Mouse (Mus musculus) hindbrain, postnatal 0 days (tissue): ENCODE measurements at regions not wholly inside any gene's neighbourhood (a gene's known extent, or its start where the extent isn't known, plus 50 kb on each side); places are given as distances from the start of the nearest gene placed in this dataset.

Experiments
- ATAC-seq: fragments of 200-750 bp; cut with Nextera tagmentation; 2 replicates; pipeline ENCODE4 v1.8.0; 2017; ENCODE audit warnings: mild to moderate bottlenecking, moderate TSS enrichment, moderate library complexity
- DNase-seq: peaks from one replicate; pipeline ENCODE4 v3.0.0-alpha.2; 2015; ENCODE audit warnings: low spot score
- H3K27ac ChIP-seq: fragments of 300-500 bp; sonication (generic); 2 replicates; pipeline ENCODE4 v1.5.1; 2014; ENCODE audit warnings: mild to moderate bottlenecking
- H3K27me3 ChIP-seq: fragments of 300-500 bp; sonication (generic); 2 replicates; pipeline ENCODE4 v1.6.1; 2014; ENCODE audit warnings: low read length, mixed read lengths; ENCODE audit not compliant: insufficient read depth
- H3K36me3 ChIP-seq: fragments of 300-500 bp; sonication (generic); 2 replicates; pipeline ENCODE4 v1.6.1; 2014; ENCODE audit warnings: low read length, mixed read lengths; ENCODE audit not compliant: insufficient read depth
- H3K4me1 ChIP-seq: fragments of 300-500 bp; sonication (generic); 2 replicates; pipeline ENCODE4 v1.6.1; 2014; ENCODE audit warnings: antibody characterized with exemption, low read length, mixed read lengths; ENCODE audit not compliant: insufficient read depth
- H3K4me2 ChIP-seq: fragments of 300-500 bp; sonication (generic); 2 replicates; pipeline ENCODE4 v1.6.1; 2014; ENCODE audit warnings: low read depth, mild to moderate bottlenecking, low read length, moderate library complexity, mixed read lengths
- H3K4me3 ChIP-seq: fragments of 300-500 bp; sonication (generic); 2 replicates; pipeline ENCODE4 v1.5.1; 2014; ENCODE audit warnings: low read length
- H3K9ac ChIP-seq: fragments of 300-500 bp; sonication (generic); replicated peaks from 2 replicates; pipeline ENCODE4 v1.6.1; 2014; ENCODE audit warnings: mild to moderate bottlenecking, low read length, moderate library complexity, mixed read lengths
- H3K9me3 ChIP-seq: fragments of 300-500 bp; sonication (generic); 2 replicates; pipeline ENCODE4 v1.6.1; 2016; ENCODE audit warnings: low read length, mixed read lengths
- CTCF ChIP-seq: IDR thresholded peaks from 2 replicates; pipeline ENCODE4 v1.5.1; 2016; ENCODE audit warnings: antibody characterized with exemption, control low read depth, low read depth
- WGBS: fragments of 180-500 bp; shearing (Covaris S2); extraction: QIAGEN DNeasy Blood & Tissue Kit; methylation state at CpG from one replicate; pipeline ENCODE4 v1.1.7; 2014; 5-methylcytosine and 5-hydroxymethylcytosine counted together

DNA sequence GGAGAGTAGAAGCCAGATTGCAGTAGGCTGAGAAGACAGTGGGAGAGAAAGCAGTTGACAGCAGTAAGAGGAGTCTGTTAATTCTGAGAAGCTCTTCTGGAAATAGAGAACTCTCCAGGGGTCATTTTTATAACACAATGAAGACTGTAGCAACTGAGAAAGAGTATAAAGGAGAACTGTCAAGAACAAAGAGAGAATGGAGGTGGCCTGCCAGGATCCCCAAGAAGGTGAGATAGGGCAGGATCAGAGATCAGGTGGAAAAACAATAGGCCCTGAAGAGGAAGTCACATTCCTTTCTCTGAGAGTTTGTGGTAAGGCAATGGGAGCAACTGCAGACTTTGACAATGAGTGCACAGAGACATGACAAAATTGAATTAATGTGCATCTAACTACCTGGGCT lies 57.0 kb upstream of the Car10 start:
- DNase-seq (no peak), ATAC-seq (no peak)
- no peak for TF ChIP-seq CTCF
- no peaks in the 10 kb centered on the region for H3K9me3 ChIP-seq
- no peak overlapping the region for H3K27ac ChIP-seq
- H3K27me3 ChIP-seq: no peaks in the 10 kb centered on the region
- no peaks in the 10 kb centered on the region for H3K4me1 ChIP-seq
- H3K4me3 ChIP-seq: no peak overlapping the region
- H3K4me2 ChIP-seq: no peak overlapping the region
- no peaks in the 10 kb centered on the region for H3K36me3 ChIP-seq
- no peak overlapping the region for H3K9ac ChIP-seq

DNA sequence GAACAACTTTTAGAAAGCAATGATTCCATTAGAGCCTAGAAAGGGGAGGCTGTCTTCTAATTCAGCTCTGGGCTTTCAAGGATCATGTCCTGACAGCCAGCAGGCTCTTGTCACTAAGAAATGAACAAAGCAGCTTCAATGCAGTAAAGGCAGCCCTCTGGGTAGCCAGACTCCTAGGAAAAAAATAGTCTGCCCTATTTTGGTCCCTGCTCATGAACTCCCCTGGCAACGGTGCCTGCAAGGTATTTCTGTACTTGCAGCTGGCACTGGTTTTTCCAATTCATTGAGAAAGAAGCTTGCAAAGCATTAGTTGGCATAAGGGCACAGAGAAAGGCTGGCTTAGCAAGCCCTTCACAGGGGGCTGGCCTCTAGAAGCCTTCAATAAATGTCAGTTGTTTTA lies 52.8 kb upstream of the Car10 start:
- Histone ChIP-seq H3K4me1 (no peaks in the 10 kb centered on the region), H3K36me3 (no peaks in the 10 kb centered on the region), H3K4me3 (no peak overlapping the region), H3K4me2 (no peak overlapping the region), H3K27ac (no peak overlapping the region), H3K9me3 (no peaks in the 10 kb centered on the region), H3K9ac (no peak overlapping the region), H3K27me3 (no peaks in the 10 kb centered on the region)
- WGBS: 24% methylated on average over 1 of the region's 1 CpGs
- ATAC-seq (peak; percentile 29; the same call in 1 of the 2 replicates), DNase-seq (peak; percentile 42)
- no peak for TF ChIP-seq CTCF
